Mouse (Mus musculus): ENCODE measurements around the gene Tjap1. TPM values are rescaled to one million over a fixed set of nuclear protein-coding genes. Genes with fewer than 3 reads are reported as not detected.

Gene Tjap1
- polyA plus RNA-seq, 1 experiment = 89.2 TPM

GRCm38 (mm10) chr17:46273803-46274236, 9.0 kb downstream of the Tjap1 start:
- peaks cover 9% of the 10 kb centered on the region for H3K4me1 ChIP-seq (ENCODE audit: control insufficient read depth, insufficient read depth, insufficient read length, low read length)
- TF ChIP-seq POLR2A (IDR thresholded peaks at IDR 0.05; ENCODE audit: low read depth, low read length) (no peak), CTCF (IDR thresholded peaks at IDR 0.05; ENCODE audit: extremely low read depth, insufficient read length, insufficient replicate concordance, low read depth, low read length) (no peak)
- H3K27me3 ChIP-seq (ENCODE audit: control insufficient read depth, insufficient read depth, low read length) = no peaks in the 10 kb centered on the region
- no peak overlapping the region for H3K27ac ChIP-seq (ENCODE audit: insufficient read depth, low read depth, low read length)
- no peak overlapping the region for H3K4me3 ChIP-seq (ENCODE audit: low read depth, low read length)
- H3K36me3 ChIP-seq (ENCODE audit: control insufficient read depth, insufficient read depth, low read length) = peaks cover 13% of the 10 kb centered on the region
- 89% methylated on average over 1 of the region's 1 CpGs for WGBS

GRCm38 (mm10) chr17:46272675-46273074, 10.2 kb downstream of the Tjap1 start:
- no peaks in the 10 kb centered on the region for H3K27me3 ChIP-seq (ENCODE audit: control insufficient read depth, insufficient read depth, low read length)
- peaks cover 18% of the 10 kb centered on the region for H3K4me1 ChIP-seq (ENCODE audit: control insufficient read depth, insufficient read depth, insufficient read length, low read length)
- no peak overlapping the region for H3K27ac ChIP-seq (ENCODE audit: insufficient read depth, low read depth, low read length)
- no peak overlapping the region for H3K4me3 ChIP-seq (ENCODE audit: low read depth, low read length)
- TF ChIP-seq POLR2A (IDR thresholded peaks at IDR 0.05; ENCODE audit: low read depth, low read length) = no peak
- WGBS = 89% methylated on average over 5 of the region's 5 CpGs
- peaks cover 13% of the 10 kb centered on the region for H3K36me3 ChIP-seq (ENCODE audit: control insufficient read depth, insufficient read depth, low read length)

GRCm38 (mm10) chr17:46272058-46272457, 10.8 kb downstream of the Tjap1 start:
- peaks cover 9% of the 10 kb centered on the region; the same call in 1 of the 2 replicates for H3K36me3 ChIP-seq (ENCODE audit: control insufficient read depth, insufficient read depth, low read length)
- H3K27ac ChIP-seq (ENCODE audit: insufficient read depth, low read depth, low read length) = no peak overlapping the region
- H3K4me1 ChIP-seq (ENCODE audit: control insufficient read depth, insufficient read depth, insufficient read length, low read length) = peaks cover 23% of the 10 kb centered on the region
- H3K27me3 ChIP-seq (ENCODE audit: control insufficient read depth, insufficient read depth, low read length) = no peaks in the 10 kb centered on the region
- 94% methylated on average over 2 of the region's 2 CpGs for WGBS
- H3K4me3 ChIP-seq (ENCODE audit: low read depth, low read length) = no peak overlapping the region
- TF ChIP-seq POLR2A (IDR thresholded peaks at IDR 0.05; ENCODE audit: low read depth, low read length) (no peak), CTCF (IDR thresholded peaks at IDR 0.05; ENCODE audit: extremely low read depth, insufficient read length, insufficient replicate concordance, low read depth, low read length) (no peak)

GRCm38 (mm10) chr17:46269771-46270534, 12.9 kb downstream of the Tjap1 start:
- peaks cover 22% of the 10 kb centered on the region; the same call in 1 of the 2 replicates for H3K36me3 ChIP-seq (ENCODE audit: control insufficient read depth, insufficient read depth, low read length)
- 27% methylated on average over 19 of the region's 19 CpGs for whole genome bisulfite sequencing
- no peak; the same call in 1 of the 2 replicates for TF ChIP-seq POLR2A (IDR thresholded peaks at IDR 0.05; ENCODE audit: low read depth, low read length)
- TF ChIP-seq CTCF (IDR thresholded peaks at IDR 0.05; ENCODE audit: extremely low read depth, insufficient read length, insufficient replicate concordance, low read depth, low read length) = no peak
- H3K27ac ChIP-seq (ENCODE audit: insufficient read depth, low read depth, low read length) = peak overlapping the region; percentile 93
- H3K4me3 ChIP-seq (ENCODE audit: low read depth, low read length) = peak overlapping the region; percentile 63
- H3K27me3 ChIP-seq (ENCODE audit: control insufficient read depth, insufficient read depth, low read length) = no peaks in the 10 kb centered on the region
- peaks cover 34% of the 10 kb centered on the region for H3K4me1 ChIP-seq (ENCODE audit: control insufficient read depth, insufficient read depth, insufficient read length, low read length)

- TF ChIP-seq POLR2A (IDR thresholded peaks at IDR 0.05; ENCODE audit: low read depth, low read length) (peak; percentile 46; the same call in 1 of the 2 replicates), CTCF (IDR thresholded peaks at IDR 0.05; ENCODE audit: extremely low read depth, insufficient read length, insufficient replicate concordance, low read depth, low read length) (no peak)
- WGBS = 35% methylated on average over 10 of the region's 10 CpGs
- Histone ChIP-seq H3K36me3 (ENCODE audit: control insufficient read depth, insufficient read depth, low read length) (peaks cover 37% of the 10 kb centered on the region), H3K27me3 (ENCODE audit: control insufficient read depth, insufficient read depth, low read length) (no peaks in the 10 kb centered on the region), H3K27ac (ENCODE audit: insufficient read depth, low read depth, low read length) (peak overlapping the region; percentile 93), H3K4me3 (ENCODE audit: low read depth, low read length) (peak overlapping the region; percentile 41), H3K4me1 (ENCODE audit: control insufficient read depth, insufficient read depth, insufficient read length, low read length) (peaks cover 34% of the 10 kb centered on the region)
These were observed 14.7 kb downstream of the Tjap1 start for GRCm38 (mm10) chr17:46268026-46268720.

- 63% methylated on average over 7 of the region's 7 CpGs for WGBS
- no peaks in the 10 kb centered on the region for H3K27me3 ChIP-seq (ENCODE audit: control insufficient read depth, insufficient read depth, low read length)
- H3K27ac ChIP-seq (ENCODE audit: insufficient read depth, low read depth, low read length) = peak overlapping the region; percentile 91
- H3K4me3 ChIP-seq (ENCODE audit: low read depth, low read length) = peak overlapping the region; percentile 42
- peaks cover 43% of the 10 kb centered on the region for H3K36me3 ChIP-seq (ENCODE audit: control insufficient read depth, insufficient read depth, low read length)
- no peak for TF ChIP-seq POLR2A (IDR thresholded peaks at IDR 0.05; ENCODE audit: low read depth, low read length)
- no peak for TF ChIP-seq CTCF (IDR thresholded peaks at IDR 0.05; ENCODE audit: extremely low read depth, insufficient read length, insufficient replicate concordance, low read depth, low read length)
- peaks cover 34% of the 10 kb centered on the region for H3K4me1 ChIP-seq (ENCODE audit: control insufficient read depth, insufficient read depth, insufficient read length, low read length)
These were observed 15.3 kb downstream of the Tjap1 start for GRCm38 (mm10) chr17:46267511-46267910.

- Histone ChIP-seq H3K4me1 (ENCODE audit: control insufficient read depth, insufficient read depth, insufficient read length, low read length) (peaks cover 34% of the 10 kb centered on the region), H3K27me3 (ENCODE audit: control insufficient read depth, insufficient read depth, low read length) (no peaks in the 10 kb centered on the region), H3K36me3 (ENCODE audit: control insufficient read depth, insufficient read depth, low read length) (peaks cover 47% of the 10 kb centered on the region), H3K4me3 (ENCODE audit: low read depth, low read length) (0 out of 2 replicates have a peak overlapping the region, but pooled peaks have one; percentile 1), H3K27ac (ENCODE audit: insufficient read depth, low read depth, low read length) (peak overlapping the region; percentile 91)
- WGBS = 53% methylated on average over 6 of the region's 6 CpGs
- TF ChIP-seq CTCF (IDR thresholded peaks at IDR 0.05; ENCODE audit: extremely low read depth, insufficient read length, insufficient replicate concordance, low read depth, low read length) = no peak
- no peak for TF ChIP-seq POLR2A (IDR thresholded peaks at IDR 0.05; ENCODE audit: low read depth, low read length)
These were observed 15.8 kb downstream of the Tjap1 start for GRCm38 (mm10) chr17:46266986-46267385.

Measured in small intestine, adult 2 months (tissue).